Mouse (Mus musculus) brain, embryonic 14.5 days (tissue): Measurements from ENCODE around the gene Tmem115. TPM values are rescaled to one million over a fixed set of nuclear protein-coding genes. Genes with fewer than 3 reads are reported as not detected.

ENCODE experiments used
- DNase-seq: peaks from one replicate; pipeline ENCODE4 v3.0.0-alpha.2; 2011; ENCODE audit warnings: low read depth
- CTCF ChIP-seq: fragments of 200-500 bp; IDR thresholded peaks from 2 replicates; pipeline ENCODE4 v1.5.1; 2012; ENCODE audit warnings: inconsistent platforms, mild to moderate bottlenecking, moderate library complexity, borderline replicate concordance; ENCODE audit not compliant: insufficient read depth, insufficient read length; ENCODE audit errors: extremely low read depth
- POLR2A ChIP-seq: fragments of 200-500 bp; IDR thresholded peaks from 2 replicates; pipeline ENCODE4 v1.6.1; 2012; ENCODE audit warnings: mild to moderate bottlenecking, inconsistent platforms, borderline replicate concordance; ENCODE audit not compliant: poor library complexity, insufficient read depth, insufficient read length, severe bottlenecking; ENCODE audit errors: extremely low read depth
- polyA plus RNA-seq: library from polyadenylated mRNA; depleted of rRNA; stranded (reverse); fragments of >200 nt; gene quantifications from 2 replicates; pipeline ENCODE4 v1.2.3, GENCODE M21; 2012

Tmem115 gene
- polyA plus RNA-seq, 1 experiment: 37.3 TPM

GRCm38 (mm10) chr9:107539940-107540339 is 6.2 kb downstream of the Tmem115 start:
- DNase-seq: no peak
- no peak for TF ChIP-seq CTCF
- no peak for TF ChIP-seq POLR2A

- TF ChIP-seq CTCF: no peak
- no peak for TF ChIP-seq POLR2A
- DNase-seq: no peak
These were observed 6.7 kb downstream of the Tmem115 start for GRCm38 (mm10) chr9:107540420-107540819.

GRCm38 (mm10) chr9:107541005-107541404 is 7.3 kb downstream of the Tmem115 start:
- TF ChIP-seq POLR2A (no peak), CTCF (no peak)
- no peak for DNase-seq

GRCm38 (mm10) chr9:107541474-107542351 is 8.0 kb downstream of the Tmem115 start, which contains the start of the genes Cyb561d2 and Nprl2:
TSS of gene Cyb561d2 (minus strand) at chr9:107542193.
TSS of gene Nprl2 (plus strand) at chr9:107542226.
- DNase-seq: peak; percentile 98
- TF ChIP-seq CTCF: no peak
- peak; percentile 16; the same call in 1 of the 2 replicates for TF ChIP-seq POLR2A

- no peak for DNase-seq
- TF ChIP-seq CTCF: no peak
- TF ChIP-seq POLR2A: no peak
These were observed 8.6 kb downstream of the Tmem115 start for GRCm38 (mm10) chr9:107542352-107542686.

- TF ChIP-seq CTCF (no peak), POLR2A (no peak)
- no peak for DNase-seq
These were observed 9.0 kb downstream of the Tmem115 start for GRCm38 (mm10) chr9:107542721-107543120.

- no peak for TF ChIP-seq POLR2A
- TF ChIP-seq CTCF: no peak
- no peak for DNase-seq
These were observed 9.6 kb downstream of the Tmem115 start for GRCm38 (mm10) chr9:107543299-107543698.

- TF ChIP-seq POLR2A (no peak), CTCF (no peak)
These were observed 10.5 kb downstream of the Tmem115 start for GRCm38 (mm10) chr9:107544196-107544700.

GRCm38 (mm10) chr9:107544729-107545128 is 11.0 kb downstream of the Tmem115 start:
- DNase-seq: no peak
- TF ChIP-seq CTCF (no peak), POLR2A (no peak)

More at GRCm38 (mm10) chr9:107544196-107544700, 10.5 kb downstream of the Tmem115 start:
- no peak for DNase-seq

- TF ChIP-seq POLR2A (no peak), CTCF (no peak)
- DNase-seq: no peak
These were observed 11.5 kb downstream of the Tmem115 start for GRCm38 (mm10) chr9:107545199-107545598.

- DNase-seq: peak; percentile 81
- TF ChIP-seq POLR2A (no peak), CTCF (peak; percentile 94)
These were observed 11.9 kb downstream of the Tmem115 start for GRCm38 (mm10) chr9:107545602-107546001.
